Mouse (Mus musculus) brain, embryonic 14.5 days (tissue): ENCODE results near the gene Dennd1b.

Experiments
- CTCF ChIP-seq: fragments of 200-500 bp; IDR thresholded peaks from 2 replicates; pipeline ENCODE4 v1.5.1; 2012; ENCODE audit warnings: inconsistent platforms, mild to moderate bottlenecking, moderate library complexity, borderline replicate concordance; ENCODE audit not compliant: insufficient read depth, insufficient read length; ENCODE audit errors: extremely low read depth
- POLR2A ChIP-seq: fragments of 200-500 bp; IDR thresholded peaks from 2 replicates; pipeline ENCODE4 v1.6.1; 2012; ENCODE audit warnings: mild to moderate bottlenecking, inconsistent platforms, borderline replicate concordance; ENCODE audit not compliant: poor library complexity, insufficient read depth, insufficient read length, severe bottlenecking; ENCODE audit errors: extremely low read depth

GRCm38 (mm10) chr1:138970053-138970452 is 6.8 kb downstream of the Dennd1b start:
- no peak for TF ChIP-seq CTCF
- TF ChIP-seq POLR2A: no peak
